Mouse (Mus musculus): ENCODE results near the gene Mterf2.

Mterf2 gene

DNA sequence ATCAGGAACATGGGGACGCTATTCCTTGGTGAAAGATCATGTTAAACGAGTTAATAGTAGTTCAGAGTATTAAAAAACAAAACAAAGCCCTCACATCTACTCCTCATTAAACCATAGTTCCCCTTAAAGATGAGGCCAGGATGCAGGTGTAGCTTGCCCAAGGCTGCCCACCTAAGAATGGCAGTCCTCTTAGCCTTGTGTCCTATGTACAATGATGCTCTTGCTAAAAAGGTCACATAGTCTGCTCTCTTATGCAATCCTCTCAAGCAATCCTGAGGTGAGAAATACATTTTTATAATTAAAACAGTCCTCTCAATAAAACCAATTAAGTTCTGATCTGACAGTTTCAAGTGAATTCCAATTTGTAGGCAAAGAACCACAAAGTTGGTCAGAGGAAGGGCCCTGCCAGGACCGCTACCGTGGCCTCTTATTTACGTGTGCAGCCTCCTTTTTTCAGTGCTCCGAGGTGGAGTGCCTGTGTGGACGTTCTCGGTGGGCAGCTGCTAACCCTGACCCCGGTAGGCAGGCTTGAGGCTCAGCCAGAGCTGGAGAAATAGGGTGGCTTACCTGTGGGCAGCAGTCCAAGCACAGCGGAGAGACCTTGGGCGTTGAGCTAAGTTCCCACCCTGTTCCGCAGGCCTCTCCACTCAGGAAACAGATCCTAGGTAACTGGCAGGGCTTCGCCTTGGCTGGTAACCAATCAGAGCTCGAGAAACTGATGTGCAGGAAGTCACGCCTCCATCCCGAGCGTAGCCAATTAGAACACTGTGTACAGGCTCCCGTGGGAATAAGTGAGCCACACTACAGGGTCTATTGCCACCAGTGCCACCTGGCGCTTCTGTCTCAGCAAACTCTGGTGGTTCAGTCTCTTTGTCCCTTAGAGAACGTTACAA is at the start of gene Mterf2:
TSS of gene Mterf2 (minus strand) at position 633 of the 893 bp plus-strand sequence.
- peak; percentile 92 for DNase-seq

DNA sequence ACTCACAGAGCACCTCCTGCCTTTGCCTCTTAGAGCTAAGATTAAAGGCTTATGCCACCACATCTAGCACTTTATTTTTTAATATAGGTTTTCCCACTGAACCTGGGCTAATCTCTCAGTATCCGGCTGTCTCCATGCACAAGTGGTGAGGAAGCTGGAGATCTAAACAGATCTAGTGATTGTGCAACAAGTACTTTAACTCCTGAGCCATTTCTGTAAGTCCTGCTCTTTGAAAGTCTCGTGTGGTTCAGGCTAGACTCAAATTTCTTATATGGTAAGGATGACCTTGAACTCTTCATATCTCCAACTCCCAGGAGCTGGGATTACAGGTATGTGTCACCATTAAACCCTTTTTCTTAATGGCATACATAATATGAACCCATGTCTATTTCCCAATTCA is 48.8 kb upstream of the Mterf2 start:
- no peak for DNase-seq

DNA sequence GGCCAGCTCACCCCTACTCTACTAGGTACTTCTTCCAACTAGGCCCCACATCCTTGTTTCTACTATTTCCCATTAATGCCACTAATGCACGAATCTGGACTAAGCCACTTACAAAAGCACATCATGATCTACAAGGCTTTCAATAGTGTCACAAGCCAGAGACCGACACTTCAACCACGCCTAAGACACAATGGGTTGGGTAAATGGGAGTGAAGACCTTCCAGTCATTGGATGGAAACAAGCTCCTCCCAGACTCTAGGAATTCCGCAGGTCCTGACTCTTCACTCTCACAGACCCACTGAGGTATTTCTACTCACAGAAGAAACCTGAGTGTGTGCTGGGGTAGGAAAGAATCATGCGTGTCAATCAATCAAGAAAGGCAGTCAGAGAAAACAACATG is 37.5 kb upstream of the Mterf2 start:
- no peak for DNase-seq

DNA sequence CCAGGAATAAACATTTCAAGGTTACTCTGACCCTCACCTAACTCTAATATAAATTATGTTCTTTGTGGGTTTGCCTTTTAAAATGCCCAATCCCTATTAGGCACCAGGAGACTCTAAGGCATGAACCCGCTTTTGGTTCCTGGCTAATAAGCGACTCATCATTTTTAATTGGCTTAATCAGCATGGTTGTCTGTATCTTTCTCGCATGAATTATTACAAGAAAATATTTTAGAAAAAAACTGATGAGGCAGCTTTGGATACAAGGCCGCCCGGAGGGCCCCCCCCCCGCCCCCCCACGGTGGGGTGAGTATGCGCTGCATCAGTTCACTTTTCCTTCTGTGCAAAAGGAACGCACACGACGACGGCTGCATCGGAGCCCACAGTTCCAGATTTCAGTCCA is 37.0 kb upstream of the Mterf2 start:
- no peak for DNase-seq

DNA sequence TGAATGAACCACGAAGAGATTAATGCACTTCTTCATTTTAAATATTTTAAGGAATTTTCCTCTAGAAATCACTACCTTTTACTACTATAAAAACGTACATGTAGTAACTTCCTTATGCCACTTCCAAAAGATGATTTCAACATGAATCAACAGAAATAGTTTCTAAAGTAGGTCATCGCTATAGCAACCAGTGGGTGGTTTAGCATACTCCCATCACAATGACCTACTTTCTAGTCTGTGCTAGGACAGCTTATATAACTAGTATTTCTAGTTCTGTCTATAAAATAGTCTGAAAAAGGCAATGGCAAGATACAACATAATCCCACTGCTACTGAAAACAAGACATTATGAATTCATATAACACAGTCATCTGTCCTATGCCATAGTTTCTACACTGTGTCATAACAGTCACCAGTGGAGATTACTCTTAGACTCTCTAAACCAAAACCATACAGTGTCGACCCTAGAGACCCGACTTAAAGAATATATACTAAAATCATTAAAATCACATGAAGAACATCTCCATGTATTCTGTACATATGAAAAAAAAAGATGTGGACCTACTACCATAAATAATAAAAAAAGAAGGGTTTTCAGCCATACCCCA is 34.0 kb upstream of the Mterf2 start:
- DNase-seq, result peak; percentile 56

DNA sequence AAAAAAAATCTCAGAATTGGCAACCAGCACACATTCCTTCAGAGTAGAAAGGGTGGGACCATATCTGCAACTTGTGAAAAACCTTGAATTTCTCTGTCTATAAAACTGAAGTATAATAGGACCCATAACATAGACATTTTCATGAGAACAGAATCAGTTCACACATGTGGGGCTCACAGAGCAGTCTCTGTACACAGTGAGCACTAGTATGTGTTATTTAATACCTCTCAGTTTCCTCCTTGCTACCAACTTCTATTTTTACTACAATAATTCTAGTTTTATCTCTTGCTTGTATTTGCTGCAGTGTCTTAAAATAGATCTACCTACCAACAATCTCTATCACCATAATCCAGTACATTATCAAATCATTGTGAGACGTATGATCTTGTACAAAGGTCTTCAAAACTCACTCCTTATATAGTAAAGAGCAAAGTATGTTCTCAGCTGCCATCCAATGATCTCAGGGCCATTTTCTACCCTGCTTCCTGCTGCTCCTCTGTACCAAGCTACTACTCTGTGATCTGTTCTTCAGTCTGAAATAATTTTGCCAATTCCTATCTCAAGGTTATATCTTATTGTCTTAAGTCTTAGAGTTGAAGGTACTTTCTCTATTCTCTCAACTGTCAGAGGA is 32.3 kb upstream of the Mterf2 start:
- no peak for DNase-seq

DNA sequence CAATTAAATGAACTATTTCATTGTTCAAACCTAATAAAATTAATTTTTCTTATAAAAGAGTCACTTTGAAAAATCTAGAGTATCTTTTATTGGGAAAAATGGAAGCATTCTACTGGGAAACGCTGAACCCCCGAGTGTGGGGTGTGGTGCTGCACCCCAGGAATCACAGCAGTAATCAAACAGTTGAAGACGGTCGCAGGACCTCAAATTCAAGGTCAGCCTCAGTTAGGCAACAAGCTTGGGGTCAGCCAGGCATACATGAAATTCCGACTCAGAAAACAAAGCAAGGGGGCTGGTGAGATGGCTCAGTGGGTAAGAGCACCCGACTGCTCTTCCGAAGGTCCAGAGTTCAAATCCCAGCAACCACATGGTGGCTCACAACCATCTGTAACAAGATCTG is 29.6 kb upstream of the Mterf2 start:
- DNase-seq, result no peak

DNA sequence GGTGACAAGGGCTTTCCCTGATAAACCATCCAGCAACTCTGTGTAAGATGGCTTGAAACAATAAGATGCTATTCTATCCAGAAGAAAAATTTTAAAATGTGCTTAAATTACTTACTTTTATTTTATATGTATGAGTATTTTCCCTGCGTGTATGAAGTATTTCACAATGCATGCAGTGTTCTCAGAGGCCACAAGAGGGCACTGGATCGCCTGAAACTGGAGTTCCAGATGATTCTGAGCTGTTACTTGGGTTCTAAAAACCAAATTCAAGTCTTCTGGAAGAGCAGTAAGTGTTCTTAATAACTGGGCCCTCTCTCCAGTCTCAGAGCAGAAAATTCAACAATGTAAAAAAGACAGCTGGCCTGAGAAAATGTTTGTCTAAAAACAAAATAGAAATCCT is 26.4 kb upstream of the Mterf2 start:
- peak; percentile 81 for DNase-seq

DNA sequence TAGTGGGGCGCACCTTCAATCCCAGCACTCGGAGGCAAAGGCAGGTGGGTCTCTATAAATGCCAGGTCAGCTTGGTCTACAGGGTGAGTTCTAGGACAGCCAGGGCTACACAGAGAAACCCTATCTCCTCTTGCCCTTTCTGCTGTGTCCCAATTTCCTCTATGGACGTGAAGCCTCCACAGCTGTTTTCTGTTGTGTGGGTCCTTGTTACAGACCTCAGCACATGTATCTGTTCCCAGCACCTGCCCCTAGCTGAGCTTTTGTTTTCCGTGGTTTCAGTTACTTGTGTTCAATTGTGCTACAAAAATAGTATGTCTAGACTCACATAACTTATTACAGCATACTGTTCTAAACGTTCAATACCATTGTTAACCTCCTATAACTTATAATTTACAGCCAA is 21.4 kb upstream of the Mterf2 start:
- DNase-seq, result no peak

DNA sequence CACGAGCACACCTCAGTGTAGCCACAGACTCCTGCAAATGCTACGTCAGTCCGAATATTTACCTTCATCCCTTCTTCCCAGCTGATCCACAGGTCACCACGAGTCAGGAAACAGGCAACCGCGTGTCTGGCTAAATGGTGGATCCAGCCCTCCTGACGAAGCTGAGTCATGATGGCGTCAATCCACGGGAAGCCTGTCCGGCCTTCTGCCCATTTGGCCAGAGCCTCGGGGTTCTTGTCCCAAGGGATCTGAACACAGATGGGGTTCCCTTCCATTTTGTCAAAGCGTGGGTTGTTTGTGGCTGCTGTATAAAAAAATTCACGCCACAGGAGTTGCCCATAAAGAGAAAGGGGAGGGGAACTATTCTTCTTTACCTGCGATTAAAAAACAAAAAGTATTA is 18.5 kb upstream of the Mterf2 start:
- DNase-seq, result no peak

DNA sequence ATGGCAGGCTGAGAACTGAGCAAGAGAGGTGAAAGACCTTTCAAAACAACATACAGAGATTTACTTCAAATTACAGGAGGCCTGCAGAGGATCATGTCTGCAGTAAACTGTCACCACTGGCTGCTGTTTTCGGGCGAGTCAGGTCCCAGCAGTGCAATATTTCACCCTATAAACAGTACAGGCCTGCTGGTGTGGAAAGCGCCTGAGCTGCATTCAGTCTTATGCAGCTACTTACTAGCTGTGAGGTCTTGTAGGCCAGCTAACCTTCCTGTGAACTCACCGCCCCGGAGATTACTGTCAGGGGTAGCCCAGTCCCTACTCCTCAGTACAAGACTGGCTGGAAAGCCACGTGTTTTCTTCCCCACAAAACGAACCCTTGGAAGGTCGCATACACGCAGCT is 13.6 kb upstream of the Mterf2 start:
- DNase-seq, result no peak

DNA sequence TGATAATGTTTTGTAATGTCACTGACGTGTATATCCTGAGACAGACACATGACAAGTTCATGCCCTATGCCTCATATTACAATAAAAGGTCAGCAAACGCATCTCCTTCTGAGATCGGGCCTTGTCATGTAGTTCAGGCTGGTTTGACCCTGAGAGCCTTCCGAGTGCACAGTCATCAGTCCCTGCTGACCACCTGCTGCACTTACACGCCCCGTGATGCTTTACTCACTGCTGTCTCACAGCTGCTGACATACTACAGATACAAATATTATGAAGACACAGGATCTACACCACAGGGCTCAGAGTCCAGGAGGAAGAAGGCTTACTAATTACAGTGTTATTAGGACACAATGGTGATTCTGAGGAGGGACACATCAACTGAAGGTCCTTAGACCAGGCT is 8.7 kb upstream of the Mterf2 start:
- no peak for DNase-seq

DNA sequence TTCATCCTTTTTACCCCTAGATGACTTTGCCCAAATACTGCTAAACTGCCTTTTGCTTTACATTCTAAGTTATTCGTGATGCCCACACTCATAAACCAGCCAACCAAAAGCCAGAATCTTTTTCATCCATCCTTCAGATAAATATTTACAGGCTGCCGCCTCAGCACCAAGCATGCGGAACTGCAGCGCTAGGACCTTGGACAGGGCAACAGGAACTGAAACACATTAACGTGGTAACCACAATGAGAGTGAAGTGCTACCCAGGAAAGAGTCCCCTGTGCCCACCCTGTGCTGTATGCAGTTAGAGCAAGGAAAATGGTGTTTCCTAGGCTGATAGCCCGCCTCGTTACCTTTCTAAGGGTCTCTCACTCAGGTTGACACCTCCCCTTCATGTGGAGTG is 626 bp upstream of the Mterf2 start:
- peak; percentile 38 for DNase-seq

DNA sequence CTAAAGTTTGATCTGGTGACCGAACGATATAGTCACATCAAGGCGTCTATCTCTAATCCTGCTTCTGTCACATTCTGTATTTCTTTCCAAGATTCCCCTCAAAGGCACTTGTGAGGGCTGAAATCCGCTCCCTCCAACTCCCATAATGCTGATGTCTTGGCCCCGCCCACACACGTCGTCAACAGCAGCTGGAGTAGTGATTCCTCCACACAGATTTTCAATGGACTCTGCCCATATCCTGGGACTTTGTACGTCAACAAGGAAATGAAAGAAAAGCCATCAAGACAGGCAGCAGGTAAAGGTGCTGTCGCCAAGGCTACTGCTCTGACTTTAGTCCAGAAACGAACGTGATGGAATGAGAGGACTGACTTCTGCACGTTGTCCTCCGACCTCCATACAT is 2.6 kb downstream of the Mterf2 start:
- DNase-seq, result no peak

DNA sequence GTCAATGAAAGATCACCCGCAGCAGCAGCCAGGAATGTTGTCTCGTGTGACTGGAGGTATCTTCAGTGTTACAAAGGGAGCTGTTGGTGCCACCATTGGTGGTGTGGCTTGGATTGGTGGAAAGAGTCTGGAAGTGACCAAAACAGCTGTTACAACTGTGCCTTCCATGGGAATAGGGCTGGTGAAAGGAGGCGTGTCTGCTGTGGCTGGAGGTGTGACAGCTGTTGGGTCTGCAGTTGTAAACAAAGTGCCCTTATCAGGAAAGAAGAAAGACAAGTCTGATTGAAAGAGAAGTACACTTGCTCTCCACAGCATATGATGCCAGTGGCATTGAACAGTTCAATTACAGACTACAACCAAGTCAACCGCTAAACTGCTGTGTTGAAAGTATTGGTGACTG is 13.4 kb downstream of the Mterf2 start:
- DNase-seq, result no peak

DNA sequence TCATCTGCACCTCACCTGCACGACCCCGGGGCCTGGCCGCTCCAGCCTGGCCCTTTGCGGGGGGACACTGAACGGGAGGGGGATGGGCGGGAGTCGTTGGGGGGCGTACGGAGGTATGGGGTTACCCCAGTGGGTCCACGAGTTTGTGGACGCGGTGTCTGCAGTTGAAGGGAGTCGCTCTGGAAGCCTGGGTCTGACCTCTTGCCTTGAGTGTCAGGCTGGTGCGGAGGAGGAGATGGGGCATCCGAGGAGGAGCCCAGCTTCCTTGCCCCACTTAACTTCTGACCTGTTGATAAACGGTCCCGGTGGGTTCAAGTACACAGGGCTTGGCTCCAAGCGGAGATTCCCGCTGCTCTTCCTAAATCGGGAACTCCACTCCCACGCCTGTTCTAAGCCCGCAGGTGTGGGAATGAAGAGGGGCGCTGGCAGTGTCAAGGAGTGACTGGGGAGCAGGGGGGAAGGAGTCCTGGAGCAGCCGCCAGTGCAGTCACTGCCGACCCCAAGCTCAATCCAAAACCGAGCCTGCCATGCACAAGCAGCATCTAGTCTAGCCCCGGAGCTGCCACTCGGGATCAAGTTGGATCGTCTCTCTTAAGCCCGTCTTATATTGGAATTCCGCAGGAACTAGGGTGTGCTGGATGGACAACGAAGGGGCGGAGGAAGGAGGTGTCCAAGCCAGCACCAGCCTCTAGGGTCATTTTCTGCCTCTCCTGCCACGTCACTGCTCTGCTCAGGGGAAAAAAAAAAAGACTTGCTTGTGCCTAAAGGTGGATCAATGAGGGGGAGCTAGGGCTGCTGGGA is 24.5 kb downstream of the Mterf2 start:
- DNase-seq, result no peak

DNA sequence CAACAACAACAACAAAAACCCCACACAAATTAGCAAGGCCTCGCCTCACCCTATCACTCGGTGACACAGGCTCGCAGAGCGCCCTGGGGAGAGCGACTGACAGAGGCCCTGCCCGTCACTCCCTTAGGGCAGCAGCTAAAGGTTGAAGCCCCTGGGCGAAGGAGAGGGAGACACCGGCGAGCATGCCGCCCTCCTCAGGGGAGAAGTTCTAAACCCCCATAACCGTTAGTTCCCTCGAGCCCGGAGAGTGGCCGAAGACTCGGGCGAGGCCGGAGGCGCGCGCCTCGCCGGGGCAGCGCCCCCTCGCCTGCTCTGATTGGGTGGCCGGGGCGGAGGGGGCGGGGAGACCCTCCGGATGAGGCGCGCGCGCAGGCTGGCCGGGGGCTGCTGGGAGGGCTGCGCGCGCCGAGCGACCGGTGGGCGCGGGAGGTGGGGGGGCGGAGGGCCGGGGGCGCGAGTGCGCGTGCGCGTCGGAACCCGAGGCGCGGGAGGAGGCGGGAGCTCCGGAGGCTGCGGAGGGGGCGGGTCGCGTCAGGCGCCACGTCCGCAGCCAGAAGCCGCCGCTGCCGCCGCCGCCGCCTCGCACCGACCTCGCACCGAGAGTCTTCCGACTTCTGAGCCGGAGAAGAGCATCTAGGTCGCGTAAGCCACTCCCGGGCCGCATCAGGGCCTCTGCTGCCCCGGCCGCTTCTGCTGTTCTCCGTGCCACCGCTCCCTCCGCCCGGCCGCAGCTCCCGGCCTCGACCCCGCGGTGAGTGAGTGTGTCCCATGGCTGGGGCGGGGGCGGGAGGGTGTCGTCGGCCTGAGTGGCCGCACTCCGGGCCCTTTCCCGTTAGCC is 25.4 kb downstream of the Mterf2 start, which contains the start of the genes Fhl4 and Tmem263:
TSS of gene Fhl4 (minus strand) at position 249 of the 838 bp plus-strand sequence.
TSS of gene Tmem263 (plus strand) at position 381 of the 838 bp plus-strand sequence.
- DNase-seq, result peak; percentile 93

DNA sequence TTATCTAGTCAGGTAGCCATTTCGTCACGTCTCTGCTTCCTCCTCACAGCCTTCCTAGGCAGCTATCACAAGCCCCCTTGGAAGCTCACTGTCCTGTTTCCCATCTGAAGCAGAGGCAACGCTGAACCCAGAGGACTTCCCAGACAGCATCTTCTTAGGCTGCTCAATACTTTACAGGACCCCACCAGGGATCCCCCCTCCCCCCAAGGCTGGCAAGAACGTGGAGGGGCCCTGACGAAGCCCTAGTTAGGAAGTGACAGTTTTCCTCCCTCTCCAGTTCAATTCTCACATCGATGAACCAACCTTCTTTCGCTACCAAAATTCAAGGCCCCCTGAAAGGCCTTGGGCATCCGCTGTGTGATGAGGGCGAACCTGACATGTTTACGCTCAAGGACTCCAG is 26.0 kb downstream of the Mterf2 start:
- DNase-seq, result peak; percentile 63

DNA sequence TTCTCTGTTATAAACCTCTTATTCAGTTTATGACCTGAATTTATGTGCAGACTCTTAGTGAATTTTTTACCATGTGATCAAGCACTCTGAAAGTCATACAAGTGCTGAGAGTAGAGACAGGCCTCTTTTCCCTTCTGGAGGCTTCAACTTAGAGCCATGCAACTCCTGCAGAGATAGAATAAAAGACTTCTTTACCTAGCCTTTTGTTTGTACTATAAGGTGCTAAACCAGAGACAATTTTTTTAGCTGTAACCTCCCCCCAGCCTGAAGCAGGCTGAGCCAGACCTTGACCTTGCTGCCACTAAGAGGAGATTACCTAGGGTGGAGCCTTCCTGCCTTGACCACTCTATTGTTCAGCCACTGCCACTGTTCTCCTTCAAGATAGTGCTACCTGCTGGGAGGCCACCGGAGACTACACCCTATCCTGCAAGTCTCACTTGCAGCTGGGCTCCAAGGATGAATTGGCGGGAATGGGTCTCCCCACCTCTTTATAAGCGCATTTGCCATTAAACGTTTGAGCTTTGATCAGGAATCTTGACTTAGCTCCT is 56.1 kb downstream of the Mterf2 start:
- no peak for DNase-seq

Data from thymus, postnatal 14 days (tissue).